Mouse (Mus musculus): ENCODE measurements around the gene Gna12.

Gna12 gene

GRCm38 (mm10) chr5:140827413-140827812 lies 2.8 kb downstream of the Gna12 start:
- DNase-seq (ENCODE audit: low spot score in 2 of 2), result no peak

GRCm38 (mm10) chr5:140826796-140827195 lies 3.4 kb downstream of the Gna12 start:
- no peak for DNase-seq (ENCODE audit: low spot score in 2 of 2)

- no peak for DNase-seq (ENCODE audit: low spot score in 2 of 2)
Measured at GRCm38 (mm10) chr5:140826118-140826517, 4.1 kb downstream of the Gna12 start.

GRCm38 (mm10) chr5:140824126-140824525 lies 6.1 kb downstream of the Gna12 start:
- DNase-seq (ENCODE audit: low spot score in 2 of 2), result no peak

- DNase-seq (ENCODE audit: low spot score in 2 of 2), result no peak
Measured at GRCm38 (mm10) chr5:140823386-140823785, 6.8 kb downstream of the Gna12 start.

GRCm38 (mm10) chr5:140821951-140822350 lies 8.3 kb downstream of the Gna12 start:
- DNase-seq (ENCODE audit: low spot score in 2 of 2), result no peak

GRCm38 (mm10) chr5:140820539-140820938 lies 9.7 kb downstream of the Gna12 start:
- no peak for DNase-seq (ENCODE audit: low spot score in 2 of 2)

- no peak for DNase-seq (ENCODE audit: low spot score in 2 of 2)
Measured at GRCm38 (mm10) chr5:140819594-140819993, 10.6 kb downstream of the Gna12 start.

- DNase-seq (ENCODE audit: low spot score in 2 of 2), result no peak
Measured at GRCm38 (mm10) chr5:140818482-140819076, 11.7 kb downstream of the Gna12 start.

- no peak for DNase-seq (ENCODE audit: low spot score in 2 of 2)
Measured at GRCm38 (mm10) chr5:140816950-140817568, 13.2 kb downstream of the Gna12 start.

- no peak for DNase-seq (ENCODE audit: low spot score in 2 of 2)
Measured at GRCm38 (mm10) chr5:140816008-140816407, 14.2 kb downstream of the Gna12 start.

GRCm38 (mm10) chr5:140815059-140815728 lies 15.0 kb downstream of the Gna12 start:
- no peak for DNase-seq (ENCODE audit: low spot score in 2 of 2)

GRCm38 (mm10) chr5:140814403-140814802 lies 15.8 kb downstream of the Gna12 start:
- no peak for DNase-seq (ENCODE audit: low spot score in 2 of 2)

GRCm38 (mm10) chr5:140812699-140813098 lies 17.5 kb downstream of the Gna12 start:
- no peak for DNase-seq (ENCODE audit: low spot score in 2 of 2)

GRCm38 (mm10) chr5:140812063-140812462 lies 18.2 kb downstream of the Gna12 start:
- no peak for DNase-seq (ENCODE audit: low spot score in 2 of 2)

- no peak for DNase-seq (ENCODE audit: low spot score in 2 of 2)
Measured at GRCm38 (mm10) chr5:140811390-140811789, 18.8 kb downstream of the Gna12 start.

GRCm38 (mm10) chr5:140806939-140807338 lies 23.3 kb downstream of the Gna12 start:
- no peak for DNase-seq (ENCODE audit: low spot score in 2 of 2)

GRCm38 (mm10) chr5:140806252-140806651 lies 24.0 kb downstream of the Gna12 start:
- no peak for DNase-seq (ENCODE audit: low spot score in 2 of 2)

- DNase-seq (ENCODE audit: low spot score in 2 of 2), result no peak
Measured at GRCm38 (mm10) chr5:140801782-140802181, 28.4 kb downstream of the Gna12 start.

- no peak for DNase-seq (ENCODE audit: low spot score in 2 of 2)
Measured at GRCm38 (mm10) chr5:140800288-140800923, 29.8 kb downstream of the Gna12 start.

GRCm38 (mm10) chr5:140799190-140799589 lies 31.0 kb downstream of the Gna12 start:
- DNase-seq (ENCODE audit: low spot score in 2 of 2), result no peak

GRCm38 (mm10) chr5:140798775-140799174 lies 31.5 kb downstream of the Gna12 start:
- no peak for DNase-seq (ENCODE audit: low spot score in 2 of 2)

- no peak for DNase-seq (ENCODE audit: low spot score in 2 of 2)
Measured at GRCm38 (mm10) chr5:140798158-140798557, 32.1 kb downstream of the Gna12 start.
